Comparison of ENCODE assay signal across 10 mouse cellular contexts in genomic region chr7:110638305-110639110, GRCm38 (mm10). TPM values are rescaled to one million over a fixed set of nuclear protein-coding genes. Genes with fewer than 3 reads are reported as not detected.
DNase-seq lines count a peak whose midpoint lies in the region; ATAC-seq lines count a peak whose summit lies in the region.
"Had no signal": no experiment of that assay in that cellular context is flagged by ENCODE, and none has a peak within 500 bp of the region (broad histone marks: within the 10 kb centered on the region; RNA-seq: fewer than 3 reads in every experiment).

No protein-coding gene starts in this region.

- H3K9ac ChIP-seq in kidney, embryonic 14.5 days (ENCODE audit: low read depth, low read length): no peak overlapping the region
- H3K9ac ChIP-seq in embryonic facial prominence, embryonic 14.5 days (ENCODE audit: low read depth, low read length): no peak overlapping the region

- intact Hi-C loops in left cerebral cortex, postnatal 14 days (cut with DNase I): loop anchor here (10.0 kb wide), 1 partner anchor 166 kb away; no protein-coding TSS in a partner anchor

- H3K4me3 ChIP-seq in kidney, embryonic 14.5 days (ENCODE audit: low read length): no peak overlapping the region
- no peak overlapping the region for H3K4me3 ChIP-seq in embryonic facial prominence, embryonic 14.5 days (ENCODE audit: low read depth, low read length)
- H3K4me3 ChIP-seq: megakaryocyte, embryonic 14.5 days had no signal

- DNase-seq in kidney, adult 11 months: peak; percentile 68
- DNase-seq in embryonic facial prominence, embryonic 14.5 days (ENCODE audit: low spot score): no peak
- DNase-seq in kidney, adult 18-20 months: peak; percentile 57
- DNase-seq in retina, embryonic 14.5 days (ENCODE audit: low spot score): peak; percentile 25
- no peak for DNase-seq in left cerebral cortex, postnatal 14 days (ENCODE audit: low spot score in 2 of 2)
- no peak for DNase-seq in urinary bladder, postnatal 10 days (ENCODE audit: low spot score)
- no peak for DNase-seq in c-Kit-positive CD71-positive TER-119-positive erythroid progenitor cells, embryonic 14.5 days (ENCODE audit: low spot score)
- DNase-seq: layer of hippocampus, adult 9-11 months had no signal

- H3K36me3 ChIP-seq in kidney, embryonic 14.5 days (ENCODE audit: control insufficient read depth, insufficient read depth, low read length): no peaks in the 10 kb centered on the region
- no peaks in the 10 kb centered on the region for H3K36me3 ChIP-seq in embryonic facial prominence, embryonic 14.5 days (ENCODE audit: control insufficient read depth, insufficient read depth, low read length)

- H3K4me2 ChIP-seq in kidney, embryonic 14.5 days (replicated peaks; ENCODE audit: low read depth, low read length): no peak overlapping the region
- no peak overlapping the region for H3K4me2 ChIP-seq in embryonic facial prominence, embryonic 14.5 days (ENCODE audit: low read depth, low read length)

- H3K27me3 ChIP-seq in kidney, embryonic 14.5 days (ENCODE audit: control insufficient read depth, insufficient read depth, low read length): no peaks in the 10 kb centered on the region
- no peaks in the 10 kb centered on the region for H3K27me3 ChIP-seq in embryonic facial prominence, embryonic 14.5 days (replicated peaks; ENCODE audit: control insufficient read depth, insufficient read depth, low read length)

- H3K27ac ChIP-seq in kidney, embryonic 14.5 days (ENCODE audit: low read depth, low read length): no peak overlapping the region
- H3K27ac ChIP-seq in embryonic facial prominence, embryonic 14.5 days (replicated peaks; ENCODE audit: low read depth, low read length): no peak overlapping the region

- WGBS in kidney, embryonic 14.5 days: 49% methylated on average over 17 of the region's 17 CpGs
- WGBS in embryonic facial prominence, embryonic 14.5 days: 45% methylated on average over 17 of the region's 17 CpGs

- H3K9me3 ChIP-seq in kidney, embryonic 14.5 days (ENCODE audit: control insufficient read depth, low read length): no peaks in the 10 kb centered on the region
- H3K9me3 ChIP-seq in embryonic facial prominence, embryonic 14.5 days (ENCODE audit: control insufficient read depth, low read length): no peaks in the 10 kb centered on the region
- H3K9me3 ChIP-seq: megakaryocyte, embryonic 14.5 days had no signal

- ATAC-seq in kidney, embryonic 14.5 days (ENCODE audit: low FRiP score, low TSS enrichment): no peak
- ATAC-seq in embryonic facial prominence, embryonic 14.5 days (ENCODE audit: low read depth): 0 out of 2 replicates have a peak, but pooled peaks have one; percentile 15

- peaks cover 4% of the 10 kb centered on the region; the same call in 1 of the 2 replicates for H3K4me1 ChIP-seq in kidney, embryonic 14.5 days (ENCODE audit: control insufficient read depth, insufficient read depth, low read length)
- no peaks in the 10 kb centered on the region for H3K4me1 ChIP-seq in embryonic facial prominence, embryonic 14.5 days (ENCODE audit: control insufficient read depth, insufficient read depth, low read length)
- H3K4me1 ChIP-seq: megakaryocyte, embryonic 14.5 days had no signal

RNA-seq across cellular contexts. Expression of gene Adm, which starts 11.0 kb away (rescaled TPM):
- polyA plus RNA-seq in kidney, embryonic 14.5 days (2014; fragmentation: Nextera tagmentation; extraction: Ambion mirVana): 4.2 and 5.0 TPM in 2 replicates
- 3.8 TPM in 2 replicates for polyA plus RNA-seq in embryonic facial prominence, embryonic 14.5 days (2014; fragmentation: Nextera tagmentation; extraction: Ambion mirVana)
- total RNA-seq in left cerebral cortex, postnatal 14 days (2021): 1 to 10 TPM; 2.1 to 3.9 TPM

RNA-seq across cellular contexts. Expression of gene Sbf2, which starts 23.8 kb away (rescaled TPM):
- polyA plus RNA-seq in kidney, embryonic 14.5 days (2014; fragmentation: Nextera tagmentation; extraction: Ambion mirVana): 29.6 and 44.6 TPM in 2 replicates
- 24.8 and 24.9 TPM in 2 replicates for polyA plus RNA-seq in embryonic facial prominence, embryonic 14.5 days (2014; fragmentation: Nextera tagmentation; extraction: Ambion mirVana)
- total RNA-seq in left cerebral cortex, postnatal 14 days (2021): 10 to 100 TPM; 60.2 to 65.5 TPM

Comparison
In these comparisons a context has a peak if more than half of its experiments do, and no peak if none do; other contexts are left out.
1. DNase-seq: peak in kidney, adult 11 months (single experiment), kidney, adult 18-20 months (single experiment) and retina, embryonic 14.5 days (single experiment); none in embryonic facial prominence, embryonic 14.5 days (single experiment), left cerebral cortex, postnatal 14 days (0 of 2), urinary bladder, postnatal 10 days (single experiment) and c-Kit-positive CD71-positive TER-119-positive erythroid progenitor cells, embryonic 14.5 days (single experiment).